Mouse (Mus musculus): ENCODE data around the gene A630001G21Rik.

Gene A630001G21Rik

DNA sequence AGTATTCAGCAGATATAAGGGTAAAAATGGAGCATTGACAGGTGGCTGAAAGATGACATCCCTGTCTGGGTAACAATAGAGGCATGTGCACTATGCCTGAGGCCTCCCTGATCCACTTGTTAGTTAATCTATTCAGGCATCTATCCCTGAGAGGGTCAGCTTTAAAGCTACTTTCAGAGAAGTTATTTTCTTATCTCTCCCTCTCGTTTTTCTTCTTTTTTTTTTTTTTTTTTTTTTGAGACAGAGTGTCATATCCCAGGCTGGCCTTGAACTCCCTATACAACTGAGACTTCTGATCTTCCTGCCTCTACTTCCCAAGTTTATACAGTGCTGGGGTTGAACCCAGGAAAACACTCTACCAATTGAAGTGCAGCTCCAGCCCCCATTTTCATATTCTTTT is 10.7 kb downstream of the A630001G21Rik start:
- no peak for DNase-seq

DNA sequence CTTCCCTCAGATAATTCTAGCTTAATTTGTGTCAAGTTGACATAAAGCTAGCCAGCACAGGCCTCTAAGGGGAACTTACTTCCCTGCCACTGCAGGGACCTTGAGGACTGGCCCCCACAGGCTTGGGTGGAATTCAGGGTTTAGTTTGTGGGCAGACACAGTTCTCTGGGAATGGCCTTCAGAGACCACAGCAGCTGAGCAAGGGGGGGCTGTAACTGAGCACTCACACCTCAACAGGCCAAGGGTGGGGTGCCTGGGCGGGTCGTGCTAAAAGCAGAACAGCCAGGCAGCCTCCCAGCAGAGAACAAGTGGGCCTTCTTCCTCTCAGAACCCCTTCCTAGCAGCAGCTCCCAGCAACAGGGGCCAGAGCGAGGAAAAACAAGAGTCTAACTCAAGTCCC is 12.3 kb downstream of the A630001G21Rik start:
- DNase-seq, result no peak

DNA sequence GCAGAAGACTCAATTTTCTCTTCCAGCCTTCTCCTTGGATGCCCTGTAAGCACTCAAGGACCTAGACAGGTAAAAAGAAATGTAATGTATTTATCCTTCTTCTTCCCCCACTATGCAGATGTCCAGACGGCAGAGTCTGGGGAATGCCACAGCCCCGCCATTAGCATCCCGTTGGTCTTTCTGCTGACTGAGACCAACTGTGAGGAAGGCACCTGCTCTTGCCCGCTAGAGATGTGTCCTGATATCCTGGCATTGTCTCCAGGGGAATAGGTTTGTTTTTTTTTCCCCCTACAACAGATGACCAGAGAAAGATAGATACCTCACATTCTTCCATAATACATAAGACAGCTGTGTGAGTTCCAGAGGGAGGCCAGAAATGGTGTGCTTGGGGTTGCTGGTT is 14.2 kb downstream of the A630001G21Rik start:
- DNase-seq, result no peak

DNA sequence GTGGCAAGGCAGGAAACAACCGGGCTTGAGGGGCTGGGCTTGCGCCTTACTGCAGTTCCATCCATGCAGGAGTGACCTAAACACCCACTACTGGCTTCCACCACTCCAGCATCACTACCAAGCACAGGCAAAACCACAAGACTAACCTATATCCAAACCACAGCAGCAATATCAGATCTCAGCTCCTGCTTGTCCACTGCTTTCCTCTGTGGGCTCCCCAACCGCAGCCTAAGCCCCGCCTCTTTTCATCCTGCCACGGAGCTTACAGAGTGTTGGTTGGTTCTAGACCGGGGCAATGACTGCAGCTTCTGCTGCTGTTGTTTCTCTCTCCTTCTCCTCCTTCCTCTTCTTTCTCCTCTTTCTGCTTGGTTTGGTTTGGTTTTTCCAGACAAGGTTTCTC is 15.1 kb downstream of the A630001G21Rik start:
- DNase-seq, result peak; percentile 33

DNA sequence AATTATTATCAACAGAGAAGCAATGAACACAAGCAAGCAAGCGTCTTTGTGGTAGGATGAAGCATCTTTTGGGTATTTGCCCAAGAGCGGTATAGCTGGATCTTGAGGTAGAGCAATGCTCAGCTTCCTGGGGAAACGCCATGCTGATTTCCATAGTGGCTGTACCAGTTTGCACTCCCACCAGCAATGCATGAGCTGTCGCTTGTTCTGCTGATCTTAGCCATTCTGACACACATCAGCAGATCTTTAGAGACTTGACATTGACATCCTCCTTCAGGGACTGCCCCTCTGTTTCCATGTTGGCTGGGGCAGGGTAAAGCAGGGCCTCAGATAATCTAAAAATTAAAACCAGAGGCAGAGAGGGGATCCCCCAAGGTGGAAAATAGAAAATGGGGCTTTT is 16.8 kb downstream of the A630001G21Rik start:
- DNase-seq, result no peak

DNA sequence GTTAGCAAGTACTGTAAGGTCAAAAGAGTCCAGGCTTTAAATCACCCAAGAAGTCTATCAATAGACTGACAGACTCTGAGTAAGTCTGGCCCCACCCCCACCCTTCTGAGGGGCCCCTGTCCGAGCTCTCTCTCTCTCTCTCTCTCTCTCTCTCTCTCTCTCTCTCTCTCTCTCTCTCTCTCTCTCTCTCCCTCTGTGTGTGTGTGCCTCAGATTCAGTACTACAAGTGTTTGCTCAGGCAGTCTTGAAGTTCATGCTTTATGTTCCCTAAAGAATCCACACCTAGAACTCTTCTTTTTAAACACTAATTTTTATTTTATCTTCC is 19.5 kb downstream of the A630001G21Rik start:
- DNase-seq, result no peak

DNA sequence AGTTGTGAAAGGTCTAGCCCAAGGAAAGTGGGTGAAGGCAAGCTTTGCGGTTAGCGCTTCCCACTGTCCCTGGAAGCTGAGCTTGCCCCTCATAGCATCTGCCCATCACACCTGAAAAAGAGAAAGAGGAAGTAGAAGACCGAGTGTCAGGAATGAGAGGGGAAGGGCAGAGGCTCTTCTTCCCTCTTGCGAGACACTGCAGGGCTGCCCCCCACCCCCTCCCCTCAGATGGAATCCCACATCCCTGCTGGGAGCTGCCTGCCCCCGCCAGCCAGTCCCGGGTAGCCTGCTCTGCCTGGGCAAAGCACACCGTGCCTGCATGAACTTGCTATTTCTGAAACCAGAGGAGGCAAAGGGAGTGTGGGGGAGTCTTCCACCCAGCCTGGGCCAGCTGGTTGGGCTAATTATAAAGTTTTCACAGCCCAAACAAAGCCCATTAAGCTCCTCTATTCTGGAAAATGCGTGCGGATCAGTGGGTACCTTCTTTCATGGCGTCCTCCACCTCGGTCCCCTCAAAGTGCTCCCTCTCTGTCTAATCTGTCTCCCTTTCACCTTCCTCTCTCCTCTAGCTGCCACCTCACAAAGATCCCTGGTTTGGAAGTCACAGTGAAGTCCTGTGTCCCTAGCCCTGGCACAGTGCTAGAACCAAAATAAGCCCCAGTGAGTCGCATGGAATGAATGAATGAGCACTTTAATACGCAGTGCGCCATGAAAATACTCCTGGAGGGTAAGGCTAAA is 20.0 kb downstream of the A630001G21Rik start:
- DNase-seq, result no peak

DNA sequence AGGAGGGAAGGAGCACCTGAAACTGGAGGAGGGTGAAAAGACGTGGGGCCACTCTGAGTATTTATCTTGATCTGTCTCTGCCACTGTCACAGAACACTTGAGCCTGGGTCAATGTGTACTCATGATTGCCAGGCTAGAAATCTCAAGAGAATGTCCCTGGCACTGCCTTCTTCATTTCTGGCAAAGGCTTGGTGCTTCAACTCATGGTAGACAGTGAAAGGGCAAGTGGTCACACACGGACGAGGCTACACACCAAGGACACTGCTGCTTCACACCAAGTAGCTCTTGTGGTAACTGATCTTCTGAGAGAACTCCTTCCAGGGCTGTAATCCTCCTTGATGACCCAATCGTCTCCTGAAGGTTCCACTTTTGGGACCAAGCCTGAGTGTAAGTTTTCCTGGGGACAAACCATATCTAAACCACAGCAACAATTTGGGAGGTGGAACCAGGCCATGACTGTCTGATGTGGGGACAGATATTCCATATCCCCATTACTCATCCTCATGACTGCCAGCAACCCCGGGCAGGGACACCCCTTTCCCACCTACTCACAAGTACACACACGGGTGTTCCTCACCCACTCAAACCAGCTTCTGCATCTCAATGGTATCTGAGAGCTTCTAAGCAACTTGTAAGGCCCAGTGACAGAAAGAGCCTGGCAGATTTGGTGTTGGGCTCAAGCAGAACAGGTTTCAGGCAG is 20.8 kb downstream of the A630001G21Rik start:
- no peak for DNase-seq

DNA sequence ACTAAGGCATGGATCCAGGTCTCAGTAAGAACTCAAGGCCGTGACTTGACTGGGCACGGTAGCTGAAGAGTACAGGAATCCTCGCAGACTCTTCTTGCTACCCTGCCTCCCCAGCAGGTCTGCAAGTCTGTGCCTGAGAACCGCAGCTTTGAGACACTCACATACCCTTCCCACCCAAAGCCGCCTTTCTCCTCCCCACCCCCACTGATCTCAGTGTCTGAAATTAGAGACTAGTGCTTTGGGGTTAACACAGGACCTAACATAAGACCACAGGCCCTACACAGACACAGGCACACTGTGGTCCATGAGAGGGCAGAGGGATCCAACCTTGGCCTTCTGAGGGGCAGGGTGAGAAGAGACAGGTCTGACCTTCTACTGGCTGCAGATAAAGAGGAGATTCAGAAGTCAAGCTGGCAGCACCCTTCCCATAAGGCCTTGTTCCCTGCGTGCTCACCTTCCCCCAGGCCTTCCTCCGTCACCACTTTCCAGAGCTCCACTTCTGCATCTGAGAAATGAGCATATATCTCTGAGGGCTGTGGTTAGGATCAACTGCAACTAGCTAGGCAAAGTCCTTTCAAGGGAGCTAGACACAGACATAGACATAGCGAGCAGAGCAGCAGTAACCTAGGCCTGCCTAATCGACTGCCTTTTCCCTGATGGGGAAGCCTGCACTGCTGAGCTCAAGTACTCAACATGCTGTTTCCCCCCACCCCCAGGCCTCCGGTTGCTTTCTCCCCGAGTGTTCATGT is 26.3 kb downstream of the A630001G21Rik start:
- DNase-seq, result peak; percentile 55

DNA sequence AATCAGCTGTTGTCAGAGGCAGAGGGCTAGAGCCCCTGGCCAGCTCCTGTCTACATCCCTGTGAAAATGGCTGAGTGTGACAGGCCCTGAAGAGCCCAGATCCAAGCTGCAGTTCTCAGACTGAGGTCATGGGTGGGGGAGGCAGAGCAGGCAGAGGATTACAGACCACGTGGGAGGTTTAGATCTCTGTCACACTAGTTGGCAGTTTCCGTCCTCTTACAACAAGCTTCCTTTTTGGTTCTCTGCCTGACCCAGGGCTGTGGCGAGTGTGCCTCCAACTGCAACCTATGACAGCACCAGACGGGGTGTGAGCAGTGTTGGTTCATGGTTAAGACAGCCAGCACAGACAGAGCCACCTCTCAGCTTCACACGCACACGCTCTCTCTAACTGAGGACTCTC is 26.9 kb downstream of the A630001G21Rik start:
- DNase-seq, result peak; percentile 65

DNA sequence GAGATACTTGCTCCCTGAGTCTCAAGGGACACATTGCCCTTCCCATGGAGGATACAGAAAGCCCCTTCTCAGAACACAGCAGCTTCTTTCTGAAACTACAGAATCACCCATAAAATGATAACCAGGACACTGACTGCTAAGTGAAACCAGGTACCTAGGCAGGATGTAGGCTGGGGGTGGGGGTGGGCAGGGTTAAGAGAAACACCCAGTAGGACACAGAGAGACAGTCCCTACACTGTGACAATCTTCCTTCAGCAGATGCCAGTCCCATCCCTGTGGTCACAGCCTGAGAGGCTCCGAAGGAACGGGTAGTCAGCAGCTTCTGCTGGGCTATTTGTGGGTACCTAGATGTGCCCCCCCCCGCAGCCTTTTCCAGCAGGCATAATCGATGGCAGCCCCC is 27.8 kb downstream of the A630001G21Rik start:
- no peak for DNase-seq

DNA sequence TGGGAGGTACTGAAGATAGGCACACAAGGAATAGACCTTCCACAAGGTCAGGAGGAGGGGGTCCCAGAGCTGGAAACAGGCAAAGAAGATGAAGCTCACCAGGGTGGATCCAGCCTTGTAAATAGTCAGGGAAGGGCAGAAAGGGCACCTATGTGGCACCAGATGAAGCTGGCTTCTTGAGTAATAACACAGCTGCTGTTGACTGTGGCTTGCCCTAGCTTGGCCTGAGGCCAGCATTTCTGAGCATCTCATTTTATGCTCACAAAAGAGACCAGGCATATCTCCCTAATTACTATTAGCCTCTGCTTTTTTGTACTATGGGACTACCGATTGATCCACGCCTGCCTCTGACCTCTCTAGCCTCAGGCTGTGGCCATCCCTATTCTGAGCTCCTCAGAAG is 28.6 kb downstream of the A630001G21Rik start:
- no peak for DNase-seq

DNA sequence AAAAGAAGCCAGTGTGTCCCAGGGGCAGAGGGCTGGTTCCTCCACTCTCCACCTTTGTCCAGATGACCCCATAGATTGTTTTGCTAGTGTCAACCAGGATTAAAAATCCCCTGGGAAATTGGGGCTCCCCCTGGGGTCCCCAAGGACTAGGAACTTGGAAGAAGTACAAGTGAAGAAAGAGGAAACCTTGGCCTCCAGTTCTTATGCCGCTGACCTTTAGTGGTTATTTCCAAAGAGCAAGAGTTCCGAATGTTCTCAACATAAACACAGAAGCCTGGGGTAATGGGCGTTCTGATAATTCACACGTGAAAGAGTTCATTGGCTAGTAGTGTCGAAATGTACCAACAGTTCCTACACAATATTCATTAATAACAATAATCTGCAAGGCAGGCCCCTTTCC is 31.9 kb downstream of the A630001G21Rik start:
- DNase-seq, result no peak

DNA sequence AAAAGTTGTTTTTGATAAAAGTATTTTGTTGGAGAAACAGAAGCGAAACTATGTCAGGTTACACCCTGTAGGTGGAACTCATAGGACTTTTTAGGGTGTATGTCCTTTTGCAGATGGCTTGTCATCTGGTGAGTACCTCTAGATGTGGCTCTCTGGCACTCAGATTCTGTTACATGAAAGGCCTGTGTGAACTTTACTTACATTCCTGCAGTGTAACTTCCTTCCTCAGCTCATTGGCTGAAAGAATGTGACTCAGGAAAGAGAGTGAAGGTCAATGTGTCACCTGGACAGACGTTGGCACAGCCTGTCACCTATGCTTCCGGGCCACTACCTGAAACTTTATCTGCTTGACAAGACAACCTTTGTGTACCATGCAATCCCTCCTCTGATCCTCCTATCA is 33.9 kb downstream of the A630001G21Rik start:
- DNase-seq, result no peak

DNA sequence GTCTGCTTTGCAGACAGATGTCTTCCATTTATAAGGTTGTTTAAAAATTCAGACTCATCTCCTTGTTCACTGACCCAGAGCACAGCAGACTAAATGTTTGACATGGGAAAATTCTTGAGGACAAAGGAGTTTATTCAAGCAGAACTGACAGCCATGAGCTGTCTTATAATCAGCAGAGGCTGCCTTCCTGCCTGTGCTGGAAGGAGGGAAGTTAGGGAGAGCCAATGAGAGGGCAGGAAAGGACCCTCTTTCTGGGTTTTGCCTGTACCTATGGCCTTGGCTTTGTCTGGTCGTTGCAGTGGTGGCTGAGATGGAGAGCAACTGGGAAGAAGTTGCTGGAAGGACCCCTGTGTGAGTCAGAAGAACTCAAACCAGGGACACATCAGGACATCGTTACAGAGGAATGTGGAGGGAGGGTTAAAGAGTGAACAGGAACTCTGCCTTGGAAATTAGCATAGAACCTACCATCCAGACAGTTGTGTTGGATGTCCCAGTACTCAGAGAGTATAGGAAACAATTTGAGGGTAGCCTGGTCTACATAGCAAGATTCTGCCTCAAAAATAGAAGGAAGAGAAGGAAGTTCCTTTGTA is 35.4 kb downstream of the A630001G21Rik start:
- no peak for DNase-seq

DNA sequence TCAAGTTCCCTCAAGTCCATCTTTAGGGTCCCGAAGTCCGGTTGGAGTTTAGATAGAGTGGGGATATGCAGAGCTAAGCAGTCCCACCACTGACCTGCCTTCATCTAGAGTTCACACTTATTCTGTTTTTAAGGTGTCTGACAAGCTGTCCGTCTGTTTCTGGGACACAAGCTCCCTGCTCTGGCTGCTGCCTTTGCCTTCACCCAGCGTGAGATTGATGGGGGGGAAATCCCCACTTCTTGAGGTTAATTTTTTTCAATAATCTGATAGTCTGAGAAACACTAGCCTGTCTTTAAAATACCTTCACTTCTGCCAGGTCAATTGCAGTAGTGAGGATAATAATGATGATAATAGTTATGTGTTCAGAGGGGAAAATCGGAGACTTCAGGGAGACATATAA is 36.1 kb downstream of the A630001G21Rik start:
- no peak for DNase-seq

DNA sequence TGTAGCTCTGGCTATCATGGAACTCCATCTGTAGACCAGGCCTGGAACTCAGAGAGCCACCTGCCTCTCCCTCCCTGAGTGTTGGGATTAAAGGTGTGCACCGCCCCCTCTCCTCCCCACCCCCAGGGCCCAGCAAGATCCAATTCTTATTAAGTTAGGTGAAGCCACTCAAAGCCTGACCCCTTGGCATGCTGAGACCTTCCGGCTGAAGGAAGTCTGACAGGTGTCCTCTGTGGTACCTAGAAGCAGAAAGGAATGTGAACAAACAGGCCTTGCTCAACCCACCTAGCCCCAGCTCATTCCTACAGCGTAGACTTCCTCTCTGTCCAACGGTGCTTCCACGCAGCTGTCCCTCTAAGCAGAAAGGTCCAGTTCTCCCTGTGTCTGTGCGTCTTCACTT is 37.5 kb downstream of the A630001G21Rik start:
- no peak for DNase-seq

DNA sequence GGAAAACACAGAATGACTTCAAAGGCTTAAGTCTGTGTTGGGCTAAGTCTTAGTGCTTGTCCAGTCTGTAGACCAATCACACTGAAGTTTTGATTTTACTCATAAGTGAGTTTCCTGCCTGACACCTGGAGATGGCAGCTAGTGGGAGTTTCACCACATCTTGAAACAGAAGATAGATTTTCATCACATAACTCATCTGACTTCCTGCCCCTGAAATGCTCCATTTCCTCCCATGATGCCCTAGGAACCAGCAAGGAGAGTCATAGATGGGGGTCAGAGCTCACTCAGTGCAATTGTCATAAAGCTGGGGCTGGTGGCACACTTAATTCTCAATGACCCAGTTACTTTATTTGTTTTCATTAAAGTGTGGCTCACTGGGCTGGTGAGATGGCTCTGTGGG is 38.6 kb downstream of the A630001G21Rik start:
- peak; percentile 60 for DNase-seq

DNA sequence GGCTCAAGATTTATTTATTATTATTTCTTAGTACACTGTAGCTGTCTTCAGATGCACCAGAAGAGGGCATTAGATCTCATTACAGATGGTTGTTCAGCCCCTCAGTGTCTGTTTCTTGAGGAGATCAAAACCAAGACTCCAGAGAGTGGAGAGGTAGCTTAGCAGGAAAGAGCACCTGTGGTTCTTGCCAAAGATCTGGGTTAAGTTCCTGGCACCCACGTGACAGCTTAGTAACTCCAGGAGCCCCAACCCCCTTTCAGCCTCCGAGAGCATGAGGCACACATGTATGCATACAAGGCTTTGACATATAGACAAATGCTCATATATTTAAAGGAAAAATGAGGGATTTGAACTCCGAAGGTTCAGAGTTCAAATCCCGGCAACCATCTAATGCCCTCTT is 39.4 kb downstream of the A630001G21Rik start:
- peak; percentile 55 for DNase-seq

DNA sequence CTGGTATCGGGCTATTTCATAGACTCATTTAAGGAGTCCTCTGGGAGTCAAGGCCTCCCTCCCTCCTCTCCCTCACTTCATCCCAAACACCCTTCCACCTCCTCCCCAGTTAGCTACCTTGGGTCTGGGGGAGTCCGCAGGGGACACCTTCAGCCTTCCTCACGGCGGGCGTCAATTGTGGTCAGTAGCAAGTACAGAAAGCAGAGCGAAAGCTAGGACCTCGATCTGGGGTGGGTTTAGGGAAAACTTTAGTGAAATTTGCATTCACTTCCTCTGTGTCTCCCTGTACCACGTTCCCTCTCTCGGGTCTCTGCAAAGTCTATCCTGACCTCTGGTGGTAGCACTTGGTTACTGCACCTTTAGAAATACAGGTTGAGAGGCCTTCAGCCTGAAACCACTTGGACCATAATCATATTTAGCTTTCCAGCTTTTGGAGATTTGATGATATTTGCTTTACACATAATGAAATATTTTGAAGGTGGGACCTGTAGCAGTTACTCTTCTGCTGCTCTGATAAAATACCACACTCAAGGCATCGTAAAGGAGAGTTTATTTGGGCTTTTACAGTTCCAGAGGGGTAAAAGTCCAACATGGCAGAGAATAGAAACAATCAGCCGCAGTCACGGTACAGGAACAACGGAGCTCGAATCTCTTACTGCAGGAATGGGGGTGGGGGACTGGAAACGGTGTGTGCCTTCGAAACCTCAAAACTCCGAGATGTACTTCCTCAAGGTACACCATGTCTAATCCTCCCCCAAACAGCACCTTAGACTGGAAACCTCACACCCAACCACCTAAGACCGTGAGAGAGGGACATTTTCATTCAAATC is 41.9 kb downstream of the A630001G21Rik start:
- peak; percentile 88 for DNase-seq

DNA sequence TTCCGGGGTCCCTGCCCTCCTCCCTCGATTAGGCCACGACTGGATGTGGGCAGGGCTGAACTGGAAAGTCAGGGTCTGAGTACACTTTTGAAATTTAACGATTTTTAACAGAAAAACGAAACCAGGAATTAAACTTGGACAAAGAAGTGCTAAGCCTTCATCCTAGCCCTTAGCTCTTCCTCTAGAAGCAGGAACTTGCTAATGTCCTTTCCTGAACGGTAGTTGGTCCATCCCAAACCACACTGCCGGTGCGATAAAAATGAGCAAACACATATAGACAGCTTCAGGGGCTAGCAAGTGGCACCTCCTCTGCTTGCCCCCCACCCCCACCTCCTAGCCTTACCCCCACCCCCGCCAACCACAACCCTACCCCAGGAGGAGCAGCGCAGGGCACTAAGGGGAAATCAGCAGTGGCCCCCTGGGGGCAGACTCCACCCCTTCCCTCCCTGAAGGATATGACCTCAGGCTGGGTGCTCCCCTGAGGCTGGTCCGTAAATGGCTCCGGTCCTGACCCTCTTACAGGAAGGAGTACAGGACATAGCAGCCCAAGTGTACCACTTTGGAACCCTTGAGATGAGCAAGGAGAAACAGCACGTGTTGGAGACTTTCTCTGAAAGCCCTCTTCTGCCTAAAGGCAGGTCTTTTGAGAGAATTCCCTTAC is 42.9 kb downstream of the A630001G21Rik start:
- peak; percentile 82 for DNase-seq

DNA sequence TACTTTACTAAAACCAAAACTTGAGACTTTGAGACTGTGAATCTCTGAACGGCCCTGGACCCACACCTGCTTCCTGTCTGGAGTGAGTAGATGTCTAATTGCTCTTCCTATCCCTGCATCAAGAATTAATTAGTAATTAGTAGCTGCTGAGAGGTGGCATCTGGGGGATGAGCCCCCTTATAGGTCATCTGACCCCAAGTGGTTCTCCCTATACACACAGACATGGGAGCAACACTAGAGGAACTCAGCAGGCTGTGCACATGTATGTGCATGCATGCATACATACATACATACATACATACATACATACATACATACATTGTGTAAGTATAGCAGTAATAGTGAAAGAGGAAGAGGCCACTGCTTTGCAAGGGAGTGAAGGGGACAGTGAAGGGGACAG is 43.9 kb downstream of the A630001G21Rik start:
- no peak for DNase-seq
